Mouse (Mus musculus) testis, adult 2 months (tissue): Measurements from ENCODE around the gene Cfc1.

Experiments
- CTCF ChIP-seq: fragments of 200-500 bp; IDR thresholded peaks from 2 replicates; pipeline ENCODE4 v1.5.1; 2012; ENCODE audit warnings: low read depth, mild to moderate bottlenecking, inconsistent platforms, low read length, moderate library complexity; ENCODE audit not compliant: control insufficient read depth, insufficient read depth, insufficient replicate concordance
- POLR2A ChIP-seq: fragments of 200-500 bp; IDR thresholded peaks from 2 replicates; pipeline ENCODE4 v1.6.1; 2012; ENCODE audit warnings: low read depth, mild to moderate bottlenecking, inconsistent platforms, low read length, moderate library complexity; ENCODE audit not compliant: control insufficient read depth

GRCm38 (mm10) chr1:34571431-34571830 lies 36.0 kb downstream of the Cfc1 start:
- no peak for TF ChIP-seq CTCF
- no peak for TF ChIP-seq POLR2A
